Mouse (Mus musculus) heart, embryonic 10.5 days (tissue): ENCODE data around the gene Opa3. TPM values are rescaled to one million over a fixed set of nuclear protein-coding genes. Genes with fewer than 3 reads are reported as not detected.
A peak's percentile ranks its signal among the peaks of the same experiment; 100 is the strongest.

ENCODE experiments used
- DNase-seq: peaks from one replicate; pipeline ENCODE4 v3.0.0-alpha.2; 2017; ENCODE audit warnings: low spot score
- H3K27ac ChIP-seq: fragments of 300-500 bp; sonication (generic); 2 replicates; pipeline ENCODE4 v1.5.1; 2016; ENCODE audit warnings: mild to moderate bottlenecking
- H3K27me3 ChIP-seq: fragments of 300-500 bp; sonication (generic); 2 replicates; pipeline ENCODE4 v1.6.1; 2016; ENCODE audit warnings: mild to moderate bottlenecking; ENCODE audit not compliant: poor library complexity, insufficient read depth, severe bottlenecking
- H3K36me3 ChIP-seq: fragments of 300-500 bp; sonication (generic); 2 replicates; pipeline ENCODE4 v1.6.1; 2016; ENCODE audit warnings: mild to moderate bottlenecking, moderate library complexity
- H3K4me1 ChIP-seq: fragments of 300-500 bp; sonication (generic); 2 replicates; pipeline ENCODE4 v1.6.1; 2016; ENCODE audit warnings: mild to moderate bottlenecking
- H3K4me3 ChIP-seq: fragments of 300-500 bp; sonication (generic); 2 replicates; pipeline ENCODE4 v1.5.1; 2016; ENCODE audit warnings: mild to moderate bottlenecking, moderate library complexity
- H3K9me3 ChIP-seq: fragments of 300-500 bp; sonication (generic); 2 replicates; pipeline ENCODE4 v1.6.1; 2016; ENCODE audit warnings: mild to moderate bottlenecking, moderate library complexity
- WGBS: fragments of 180-500 bp; shearing (Covaris S2); methylation state at CpG from one replicate; pipeline ENCODE4 v1.1.7; 2016; 5-methylcytosine and 5-hydroxymethylcytosine counted together
- polyA plus RNA-seq: library from polyadenylated mRNA; unstranded; fragments of >200 nt; fragmentation: Nextera tagmentation; extraction: Ambion mirVana; gene quantifications from 2 replicates; pipeline ENCODE4 v1.2.1, GENCODE M21; 2016

The Opa3 gene
- polyA plus RNA-seq, 1 experiment from 2014 or later, result 47.9 TPM

DNA sequence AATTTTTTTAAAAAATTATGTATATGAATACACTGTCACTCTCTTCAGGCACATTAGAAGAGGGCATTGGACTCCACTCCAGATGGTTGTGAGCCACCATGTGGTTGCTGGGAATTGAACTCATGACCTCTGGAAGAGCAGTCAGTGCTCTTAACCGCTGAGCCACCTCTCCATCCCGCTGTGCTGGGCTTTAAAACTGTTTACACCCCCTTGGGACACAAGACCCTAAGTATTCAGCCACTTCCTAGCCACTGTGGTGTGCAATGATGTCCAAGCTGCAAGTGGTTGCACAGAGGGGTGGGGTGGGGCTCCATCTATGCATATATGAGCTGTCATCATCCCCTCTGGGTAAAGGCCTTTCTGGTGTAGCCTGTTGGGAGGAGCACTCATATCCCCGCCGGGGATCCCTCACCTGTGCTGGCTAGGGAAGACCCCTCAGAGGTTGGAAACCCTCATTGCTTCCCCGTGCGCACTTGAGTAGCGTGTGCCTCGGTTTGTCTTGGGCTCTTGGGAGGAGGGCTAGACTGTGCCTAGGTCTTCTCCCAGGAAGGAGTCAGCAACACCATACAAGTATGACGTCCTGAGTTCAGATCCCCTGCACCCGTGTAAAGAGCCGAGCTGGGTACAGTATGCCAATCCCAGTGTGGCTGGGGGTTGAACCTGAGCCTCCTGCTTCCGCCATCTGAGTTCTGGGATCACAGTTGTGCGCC lies 19.8 kb upstream of the Opa3 start:
- Histone ChIP-seq H3K4me3 (no peak overlapping the region), H3K36me3 (peaks cover 27% of the 10 kb centered on the region), H3K9me3 (no peaks in the 10 kb centered on the region), H3K4me1 (peaks cover 13% of the 10 kb centered on the region), H3K27ac (no peak overlapping the region), H3K27me3 (peaks cover 11% of the 10 kb centered on the region)
- no peak for DNase-seq
- 76% methylated on average over 13 of the region's 13 CpGs for WGBS

DNA sequence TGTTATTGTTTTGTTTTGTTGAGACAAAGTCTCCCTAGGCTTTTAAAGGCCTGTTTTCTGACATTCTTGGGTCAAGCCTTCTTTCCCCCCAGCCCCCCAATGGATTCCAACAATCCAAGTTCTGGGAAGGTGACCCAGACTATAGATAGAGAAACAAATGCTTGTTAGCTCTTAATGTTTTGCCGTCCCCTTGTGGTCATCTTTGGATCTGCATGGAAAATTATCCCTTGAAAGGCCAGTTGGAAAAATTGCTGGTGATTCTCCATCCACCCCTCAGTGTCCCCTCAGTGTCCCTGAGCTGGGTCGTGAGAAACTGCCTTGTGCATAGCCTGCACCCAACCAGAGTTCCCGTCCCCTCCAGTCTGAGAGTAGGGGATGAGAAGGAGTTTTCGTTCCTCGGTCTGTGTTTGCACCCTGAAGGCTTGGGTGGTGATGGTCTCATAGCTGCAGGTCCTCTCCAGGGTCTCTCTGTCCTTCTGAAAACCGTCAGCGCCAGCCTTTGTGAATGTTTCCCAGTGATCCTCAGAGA lies 19.1 kb upstream of the Opa3 start:
- Histone ChIP-seq H3K36me3 (peaks cover 22% of the 10 kb centered on the region), H3K4me1 (peaks cover 14% of the 10 kb centered on the region), H3K27me3 (peaks cover 17% of the 10 kb centered on the region), H3K4me3 (no peak overlapping the region), H3K9me3 (no peaks in the 10 kb centered on the region), H3K27ac (no peak overlapping the region)
- no peak for DNase-seq
- 46% methylated on average over 7 of the region's 7 CpGs for WGBS

DNA sequence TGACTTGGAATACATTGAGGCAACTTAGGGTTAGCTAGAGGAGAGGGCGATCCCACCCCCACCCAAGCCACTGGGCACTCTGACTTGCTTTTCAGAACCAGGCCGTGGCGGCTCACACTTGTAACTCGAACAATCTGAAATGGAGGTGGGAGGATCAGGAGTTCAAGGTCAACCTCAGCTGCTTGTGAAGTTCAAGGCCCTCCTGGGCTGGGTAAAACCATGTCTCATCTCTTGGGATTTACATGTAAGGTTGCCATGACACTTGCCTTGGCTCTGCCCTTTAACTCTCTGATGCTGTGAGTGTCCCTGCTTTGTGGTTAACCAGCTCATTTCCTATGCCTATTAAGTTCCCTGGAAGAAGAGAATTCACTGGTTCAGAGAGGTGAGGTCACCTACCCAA lies 18.6 kb upstream of the Opa3 start:
- Histone ChIP-seq H3K4me3 (no peak overlapping the region), H3K27ac (no peak overlapping the region), H3K36me3 (peaks cover 17% of the 10 kb centered on the region), H3K9me3 (no peaks in the 10 kb centered on the region), H3K4me1 (peaks cover 14% of the 10 kb centered on the region), H3K27me3 (peaks cover 18% of the 10 kb centered on the region)
- DNase-seq, result no peak
- 80% methylated on average over 4 of the region's 4 CpGs for WGBS

GRCm38 (mm10) chr7:19210010-19210409 lies 18.1 kb upstream of the Opa3 start:
- DNase-seq, result no peak
- H3K27me3 ChIP-seq, result peaks cover 18% of the 10 kb centered on the region
- WGBS, result 84% methylated on average over 5 of the region's 5 CpGs
- H3K4me1 ChIP-seq, result peaks cover 14% of the 10 kb centered on the region
- H3K27ac ChIP-seq, result no peak overlapping the region
- H3K4me3 ChIP-seq, result no peak overlapping the region
- peaks cover 12% of the 10 kb centered on the region for H3K36me3 ChIP-seq
- H3K9me3 ChIP-seq, result no peaks in the 10 kb centered on the region

- 61% methylated on average over 5 of the region's 5 CpGs for WGBS
- H3K4me3 ChIP-seq, result no peak overlapping the region
- H3K9me3 ChIP-seq, result no peaks in the 10 kb centered on the region
- peaks cover under 1% of the 10 kb centered on the region for H3K36me3 ChIP-seq
- H3K4me1 ChIP-seq, result peaks cover 14% of the 10 kb centered on the region
- DNase-seq, result no peak
- H3K27ac ChIP-seq, result no peak overlapping the region
- peaks cover 18% of the 10 kb centered on the region for H3K27me3 ChIP-seq
Measured at GRCm38 (mm10) chr7:19211041-19211675, 17.0 kb upstream of the Opa3 start.

- 2% methylated on average over 29 of the region's 30 CpGs for WGBS
- Histone ChIP-seq H3K27ac (peak within 1 kb of the TSS; percentile 47; the same call in 1 of the 2 replicates), H3K4me1 (peaks cover 18% of the 10 kb centered on the region), H3K9me3 (no peaks in the 10 kb centered on the region), H3K4me3 (peak within 1 kb of the TSS; percentile 66), H3K36me3 (no peaks in the 10 kb centered on the region), H3K27me3 (peaks cover 18% of the 10 kb centered on the region)
- DNase-seq, result no peak
Measured at GRCm38 (mm10) chr7:19211996-19212755, 16.0 kb upstream of the Opa3 start, which contains the start of gene Gpr4. Gene Gpr4 (plus strand): TSS chr7:19212538.

DNA sequence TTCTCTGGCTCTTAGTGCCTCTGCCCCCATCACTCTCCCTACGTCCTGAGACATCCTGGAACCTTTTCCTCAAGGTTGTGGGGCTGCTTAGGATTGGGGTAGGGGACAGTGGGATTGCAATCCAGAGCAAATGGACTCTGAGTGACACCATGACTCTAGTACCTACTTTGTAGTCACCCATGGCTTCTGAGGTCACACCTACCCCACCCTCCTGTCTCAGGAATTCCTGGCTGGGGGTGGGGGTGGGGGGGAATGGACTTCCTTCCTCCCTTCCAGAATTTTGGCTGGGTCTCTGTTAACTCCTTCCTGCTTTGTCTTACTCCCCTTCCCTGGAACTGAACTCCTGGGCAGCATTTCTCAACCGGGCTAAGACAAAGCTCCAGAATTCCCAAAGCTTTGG lies 14.7 kb upstream of the Opa3 start:
- H3K4me3 ChIP-seq, result no peak overlapping the region; the same call in 1 of the 2 replicates
- no peaks in the 10 kb centered on the region for H3K9me3 ChIP-seq
- peaks cover 18% of the 10 kb centered on the region for H3K27me3 ChIP-seq
- no peak overlapping the region for H3K27ac ChIP-seq
- no peak for DNase-seq
- 50% methylated on average over 2 of the region's 2 CpGs for WGBS
- H3K36me3 ChIP-seq, result no peaks in the 10 kb centered on the region
- peaks cover 26% of the 10 kb centered on the region for H3K4me1 ChIP-seq

- no peak overlapping the region for H3K4me3 ChIP-seq
- H3K36me3 ChIP-seq, result no peaks in the 10 kb centered on the region
- H3K9me3 ChIP-seq, result no peaks in the 10 kb centered on the region
- no peak overlapping the region for H3K27ac ChIP-seq
- WGBS, result 69% methylated on average over 7 of the region's 7 CpGs
- H3K27me3 ChIP-seq, result peaks cover 18% of the 10 kb centered on the region
- no peak for DNase-seq
- H3K4me1 ChIP-seq, result peaks cover 27% of the 10 kb centered on the region
Measured at GRCm38 (mm10) chr7:19214369-19214768, 13.8 kb upstream of the Opa3 start.

DNA sequence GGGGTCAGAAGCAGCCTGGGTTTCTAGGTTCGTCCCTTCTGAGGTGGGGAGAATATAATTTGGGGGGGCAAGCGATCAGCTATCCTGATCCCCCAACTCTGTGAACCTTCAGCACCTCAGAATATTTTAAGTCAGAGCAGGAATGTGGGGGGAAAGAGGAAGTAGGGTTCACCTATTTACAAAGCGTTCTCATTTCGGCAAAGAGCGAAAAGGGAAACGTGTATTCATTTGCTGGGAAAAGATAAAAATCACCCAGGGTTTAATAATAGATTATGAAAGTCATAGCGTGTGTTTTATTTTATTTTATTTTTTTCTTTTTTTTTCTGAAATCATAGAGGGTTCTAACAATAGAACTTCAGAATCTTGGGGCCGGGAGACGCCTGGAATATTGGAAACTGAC lies 13.2 kb upstream of the Opa3 start:
- no peak overlapping the region for H3K4me3 ChIP-seq
- H3K9me3 ChIP-seq, result no peaks in the 10 kb centered on the region
- peaks cover 18% of the 10 kb centered on the region for H3K27me3 ChIP-seq
- peaks cover 27% of the 10 kb centered on the region for H3K4me1 ChIP-seq
- 70% methylated on average over 9 of the region's 9 CpGs for WGBS
- no peak for DNase-seq
- no peak overlapping the region for H3K27ac ChIP-seq
- H3K36me3 ChIP-seq, result no peaks in the 10 kb centered on the region

DNA sequence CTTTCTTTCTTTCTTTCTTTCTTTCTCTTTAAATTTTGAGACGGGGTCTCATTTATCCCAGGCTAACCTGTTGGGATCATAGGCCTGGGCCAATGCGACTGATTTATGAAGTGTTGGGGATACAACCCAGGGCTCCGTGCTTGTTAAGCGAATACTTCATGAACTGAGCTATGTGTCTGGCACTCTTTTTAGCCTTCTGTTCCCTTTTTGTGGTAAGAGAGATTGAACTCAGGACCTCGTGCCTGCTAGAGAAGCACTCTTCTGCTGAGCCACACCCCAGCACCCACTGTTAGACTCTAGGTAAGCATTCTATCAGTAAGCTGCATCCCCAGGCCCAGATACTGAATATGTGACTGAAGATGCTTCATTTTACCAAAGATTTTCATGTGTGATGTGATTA lies 10.6 kb upstream of the Opa3 start:
- Histone ChIP-seq H3K4me1 (peaks cover 19% of the 10 kb centered on the region), H3K36me3 (peaks cover 5% of the 10 kb centered on the region; the same call in 1 of the 2 replicates), H3K27me3 (peaks cover 16% of the 10 kb centered on the region), H3K4me3 (no peak overlapping the region), H3K9me3 (no peaks in the 10 kb centered on the region), H3K27ac (no peak overlapping the region)
- no peak for DNase-seq
- WGBS, result 55% methylated on average over 5 of the region's 5 CpGs

DNA sequence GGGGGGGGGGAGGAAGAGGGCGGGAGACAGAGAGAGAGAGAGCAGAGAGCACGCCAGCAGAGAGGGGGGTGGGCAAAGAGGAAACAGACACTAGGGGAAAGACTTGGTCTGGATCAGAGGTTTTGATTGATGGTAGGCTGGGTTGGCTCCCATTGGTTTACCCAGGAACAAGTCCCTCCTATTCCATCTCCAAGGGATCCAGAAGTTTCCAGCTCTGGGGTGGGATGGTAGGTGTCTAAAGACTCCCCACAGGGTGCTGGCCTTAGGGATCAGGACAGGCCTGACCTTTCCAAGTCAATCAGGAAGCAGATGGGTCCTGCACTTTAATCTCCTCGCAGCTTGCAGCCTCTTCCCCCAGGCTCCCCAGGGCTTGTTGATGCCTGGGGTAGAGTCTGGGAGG lies 10.2 kb upstream of the Opa3 start:
- Histone ChIP-seq H3K4me1 (peaks cover 17% of the 10 kb centered on the region), H3K9me3 (no peaks in the 10 kb centered on the region), H3K36me3 (peaks cover 5% of the 10 kb centered on the region; the same call in 1 of the 2 replicates), H3K27me3 (peaks cover 11% of the 10 kb centered on the region), H3K4me3 (no peak overlapping the region), H3K27ac (no peak overlapping the region)
- DNase-seq, result no peak
- WGBS, result 6% methylated on average over 2 of the region's 3 CpGs

DNA sequence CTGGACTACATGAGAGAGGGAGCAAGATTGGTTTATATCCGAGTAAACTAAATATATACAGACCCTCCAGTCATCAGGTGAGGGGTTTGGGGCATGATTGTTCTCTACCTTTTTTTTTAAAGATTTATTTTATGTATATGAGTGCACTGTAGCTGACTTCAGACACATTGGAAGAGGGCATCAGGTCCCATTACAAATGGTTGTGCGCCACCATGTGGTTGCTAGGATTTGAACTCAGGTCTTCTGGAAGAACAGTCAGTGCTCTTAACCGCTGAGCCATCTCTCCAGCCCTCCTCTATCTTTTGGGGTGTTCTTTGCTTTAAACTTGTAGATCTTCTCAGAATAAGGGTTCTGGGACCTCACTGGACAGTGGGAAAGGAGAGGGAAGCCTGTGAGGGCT lies 8.1 kb upstream of the Opa3 start:
- H3K4me3 ChIP-seq, result no peak overlapping the region
- peaks cover 10% of the 10 kb centered on the region; the same call in 1 of the 2 replicates for H3K36me3 ChIP-seq
- DNase-seq, result no peak
- H3K9me3 ChIP-seq, result no peaks in the 10 kb centered on the region
- H3K27me3 ChIP-seq, result no peaks in the 10 kb centered on the region
- WGBS, result 62% methylated on average over 3 of the region's 3 CpGs
- peaks cover 13% of the 10 kb centered on the region; the same call in 1 of the 2 replicates for H3K4me1 ChIP-seq
- H3K27ac ChIP-seq, result no peak overlapping the region

DNA sequence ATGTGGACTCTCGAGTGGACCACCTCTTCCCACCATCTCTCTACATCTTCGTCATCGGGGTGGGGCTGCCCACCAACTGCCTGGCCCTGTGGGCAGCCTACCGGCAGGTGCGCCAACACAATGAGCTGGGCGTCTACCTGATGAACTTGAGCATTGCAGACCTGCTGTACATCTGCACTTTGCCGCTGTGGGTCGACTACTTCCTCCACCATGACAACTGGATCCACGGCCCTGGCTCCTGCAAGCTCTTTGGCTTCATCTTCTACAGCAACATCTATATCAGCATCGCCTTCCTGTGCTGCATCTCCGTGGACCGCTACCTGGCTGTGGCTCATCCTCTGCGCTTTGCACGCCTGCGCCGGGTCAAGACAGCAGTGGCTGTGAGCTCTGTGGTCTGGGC lies 5.9 kb upstream of the Opa3 start:
- 93% methylated on average over 16 of the region's 16 CpGs for WGBS
- no peak overlapping the region for H3K4me3 ChIP-seq
- peaks cover 18% of the 10 kb centered on the region for H3K36me3 ChIP-seq
- H3K27me3 ChIP-seq, result no peaks in the 10 kb centered on the region
- DNase-seq, result no peak
- H3K4me1 ChIP-seq, result peaks cover 16% of the 10 kb centered on the region; the same call in 1 of the 2 replicates
- no peak overlapping the region for H3K27ac ChIP-seq
- no peaks in the 10 kb centered on the region for H3K9me3 ChIP-seq
